In the genomic region with DNA sequence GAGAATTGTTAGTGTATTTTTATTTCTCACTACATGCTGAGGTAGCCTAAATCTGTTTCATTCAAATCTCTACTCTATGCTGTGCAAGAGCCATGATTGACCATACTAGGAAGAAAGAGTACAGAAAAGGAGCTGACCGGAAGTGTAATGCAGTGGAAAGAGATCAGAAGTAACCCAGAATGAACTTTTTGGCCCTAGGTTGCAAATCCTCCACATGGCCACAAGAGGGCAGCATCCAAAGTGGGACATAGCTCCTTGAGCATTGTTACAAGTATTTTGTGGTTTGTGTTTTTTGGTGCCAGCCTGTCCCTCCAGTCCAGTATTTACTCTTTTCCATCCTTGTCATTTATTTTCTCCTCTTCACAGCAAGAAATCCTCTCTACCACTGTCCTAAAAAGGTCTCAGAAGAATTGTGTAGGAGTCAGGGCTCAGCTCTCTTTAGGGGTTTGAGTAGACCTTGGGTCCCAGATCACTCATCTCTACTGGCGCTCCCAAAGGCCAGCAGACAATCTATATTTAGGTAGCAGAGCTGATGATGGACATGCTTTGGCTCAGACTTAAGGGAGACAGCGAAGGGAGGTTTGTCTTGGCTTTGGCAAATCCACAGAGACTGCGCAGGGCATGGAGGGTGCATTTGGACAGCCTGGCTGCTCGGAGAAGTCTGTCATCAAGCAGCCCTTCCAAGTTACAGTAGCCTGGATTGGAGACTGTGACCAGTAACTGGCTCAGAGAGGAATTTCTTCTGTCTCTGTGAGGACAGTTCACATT, we compare ENCODE assay signal across 9 mouse cellular contexts. TPM values are rescaled to one million over a fixed set of nuclear protein-coding genes. Genes with fewer than 3 reads are reported as not detected.
DNase-seq lines count a peak whose midpoint lies in the region; TF ChIP-seq lines count a peak whose summit lies in the region.
"Had no signal": no experiment of that assay in that cellular context is flagged by ENCODE, and none has a peak within 500 bp of the region (broad histone marks: within the 10 kb centered on the region; RNA-seq: fewer than 3 reads in every experiment).

Olfr557 (plus strand) TSS at position 553 of the 768 bp plus-strand sequence.

- TF ChIP-seq EP300 in heart, adult 2 months (IDR thresholded peaks at IDR 0.05; ENCODE audit: insufficient read depth, low read depth, low read length): no peak

- no peaks in the 10 kb centered on the region for H3K4me1 ChIP-seq in heart, adult 2 months (ENCODE audit: control insufficient read depth, insufficient read depth, low read length)
- no peaks in the 10 kb centered on the region for H3K4me1 ChIP-seq in thymus, adult 2 months (replicated peaks; ENCODE audit: control insufficient read depth, insufficient read depth, low read length)
- no peaks in the 10 kb centered on the region for H3K4me1 ChIP-seq in bone marrow, adult 2 months (ENCODE audit: control insufficient read depth, insufficient read depth, low read length)

- H3K27ac ChIP-seq in heart, adult 2 months: no peak within 1 kb of the TSS; the same call in 1 of the 2 replicates
- H3K27ac ChIP-seq in thymus, adult 2 months (ENCODE audit: control insufficient read depth, insufficient read depth, low read length): no peak within 1 kb of the TSS
- no peak within 1 kb of the TSS for H3K27ac ChIP-seq in bone marrow, adult 2 months (ENCODE audit: control insufficient read depth, insufficient read depth, low read depth, low read length, poor library complexity)

- H3K27me3 ChIP-seq in heart, adult 2 months (ENCODE audit: control insufficient read depth, insufficient read depth, low read length): no peaks in the 10 kb centered on the region; the same call in 1 of the 2 replicates
- 0 out of 2 replicates have a peak, but pooled peaks cover 3% of the 10 kb centered on the region for H3K27me3 ChIP-seq in thymus, adult 2 months (ENCODE audit: control insufficient read depth, insufficient read depth, low read length)

- H3K9ac ChIP-seq in heart, adult 2 months (ENCODE audit: low read depth, low read length): no peak within 1 kb of the TSS

- H3K36me3 ChIP-seq in heart, adult 2 months (ENCODE audit: control insufficient read depth, insufficient read depth, low read length): no peaks in the 10 kb centered on the region
- no peaks in the 10 kb centered on the region for H3K36me3 ChIP-seq in thymus, adult 2 months (ENCODE audit: control insufficient read depth, insufficient read depth, low read length)

- TF ChIP-seq POLR2A in heart, adult 2 months (IDR thresholded peaks at IDR 0.05; ENCODE audit: insufficient read depth, low read depth, low read length): no peak
- no peak for TF ChIP-seq POLR2A in thymus, adult 2 months (IDR thresholded peaks at IDR 0.05; ENCODE audit: control insufficient read depth, extremely low read depth, insufficient read depth, low read length, poor library complexity)
- TF ChIP-seq POLR2A in bone marrow, adult 2 months (IDR thresholded peaks at IDR 0.05; ENCODE audit: borderline replicate concordance, control insufficient read depth, low read depth, low read length): no peak

- 43% methylated on average over 5 of the region's 5 CpGs for WGBS in heart, adult 2 months
- 76% methylated on average over 5 of the region's 5 CpGs for WGBS in thymus, adult 2 months
- 67% methylated on average over 5 of the region's 5 CpGs for WGBS in bone marrow, adult 2 months

- no peak within 1 kb of the TSS for H3K4me3 ChIP-seq in heart, adult 2 months
- H3K4me3 ChIP-seq in thymus, adult 2 months (ENCODE audit: control insufficient read depth, insufficient read depth, low read length): no peak within 1 kb of the TSS
- H3K4me3 ChIP-seq in bone marrow, adult 2 months (replicated peaks; ENCODE audit: control insufficient read depth, low read depth, low read length): no peak within 1 kb of the TSS

- TF ChIP-seq CTCF in heart, adult 2 months (IDR thresholded peaks at IDR 0.05): peak; percentile 89
- no peak for TF ChIP-seq CTCF in thymus, adult 2 months (IDR thresholded peaks at IDR 0.05; ENCODE audit: borderline replicate concordance, control insufficient read depth, extremely low read depth, insufficient read depth, low read length, poor library complexity)
- TF ChIP-seq CTCF in bone marrow, adult 2 months (IDR thresholded peaks at IDR 0.05; ENCODE audit: control insufficient read depth, insufficient read depth, low read length): peak; percentile 68

- no peaks in the 10 kb centered on the region for H3K79me2 ChIP-seq in heart, adult 2 months (replicated peaks; ENCODE audit: control insufficient read depth, insufficient read depth, low read length)

- intact Hi-C loops in heart, adult 2 months (cut with DNase I): no loop called here
- intact Hi-C loops in heart, postnatal 25 days (cut with DNase I): no loop called here
- intact Hi-C loops in heart, postnatal 36 days (cut with DNase I): loop anchor here (10.0 kb wide), 1 partner anchor 219 kb away; the partner anchor contains the start of gene Olfr571

- DNase-seq in heart, adult 2 months: peak in 1 of 2 experiments; percentile 45
- no peak for DNase-seq in heart, postnatal 25 days (ENCODE audit: low spot score)
- DNase-seq in thymus, adult 2 months: peak; percentile 36
- no peak for DNase-seq in thymus, adult 18-20 months
- DNase-seq in heart, postnatal 36 days: peak; percentile 12 to 23
- DNase-seq in mesoderm, embryonic 11.5 days (ENCODE audit: low read depth, low spot score): peak; percentile 51
- DNase-seq in urinary bladder, adult 18-20 months (ENCODE audit: low spot score in 2 of 2): no peak

RNA-seq across cellular contexts. Expression of gene Olfr557, which starts in this region (rescaled TPM):
- not detected for total RNA-seq in heart, adult 2 months (2021)
- polyA plus RNA-seq in heart, adult 2 months (2012; rRNA removed): not detected in 2 replicates
- total RNA-seq in heart, postnatal 25 days (2021): not detected
- polyA plus RNA-seq in thymus, adult 2 months (2012; rRNA removed): not detected in 2 replicates
- polyA plus RNA-seq in bone marrow, adult 2 months (2011; ENCODE audit: insufficient read depth, insufficient read length, low replicate concordance, missing spikeins): not detected in 2 replicates
- not detected for total RNA-seq in heart, postnatal 36 days (2021)
- polyA plus RNA-seq: lung, embryonic 16.5 days had no signal

Comparison
In these comparisons a context has a peak if more than half of its experiments do, and no peak if none do; other contexts are left out.
1. Peak in DNase-seq in thymus, adult 2 months; RNA of the gene not detected or under 1 TPM.
2. Peak in DNase-seq in heart, postnatal 36 days; RNA of the gene not detected or under 1 TPM.